Mouse (Mus musculus): ENCODE results near the gene Pou4f2. TPM values are rescaled to one million over a fixed set of nuclear protein-coding genes. Genes with fewer than 3 reads are reported as not detected.

The Pou4f2 gene
- polyA plus RNA-seq (2016; fragmentation: Nextera tagmentation; extraction: Ambion mirVana) = 2.6 and 5.0 TPM in 2 replicates

GRCm38 (mm10) chr8:78436071-78436651 is at the start of gene Pou4f2:
Gene Pou4f2, minus strand, starts transcription at chr8:78436645.
- ATAC-seq (ENCODE audit: low FRiP score) = peak; percentile 59
- peak within 1 kb of the TSS; percentile 45 for H3K4me3 ChIP-seq
- peak within 1 kb of the TSS; percentile 82 for H3K27ac ChIP-seq
- peaks cover 88% of the 10 kb centered on the region for H3K27me3 ChIP-seq
- H3K9me3 ChIP-seq (replicated peaks) = no peaks in the 10 kb centered on the region
- H3K4me1 ChIP-seq = peaks cover 34% of the 10 kb centered on the region
- H3K36me3 ChIP-seq = no peaks in the 10 kb centered on the region
- WGBS = under 1% methylated on average over 50 of the region's 54 CpGs
- H3K9ac ChIP-seq = peak within 1 kb of the TSS; percentile 58
- peak within 1 kb of the TSS; percentile 80 for H3K4me2 ChIP-seq (replicated peaks)

DNA sequence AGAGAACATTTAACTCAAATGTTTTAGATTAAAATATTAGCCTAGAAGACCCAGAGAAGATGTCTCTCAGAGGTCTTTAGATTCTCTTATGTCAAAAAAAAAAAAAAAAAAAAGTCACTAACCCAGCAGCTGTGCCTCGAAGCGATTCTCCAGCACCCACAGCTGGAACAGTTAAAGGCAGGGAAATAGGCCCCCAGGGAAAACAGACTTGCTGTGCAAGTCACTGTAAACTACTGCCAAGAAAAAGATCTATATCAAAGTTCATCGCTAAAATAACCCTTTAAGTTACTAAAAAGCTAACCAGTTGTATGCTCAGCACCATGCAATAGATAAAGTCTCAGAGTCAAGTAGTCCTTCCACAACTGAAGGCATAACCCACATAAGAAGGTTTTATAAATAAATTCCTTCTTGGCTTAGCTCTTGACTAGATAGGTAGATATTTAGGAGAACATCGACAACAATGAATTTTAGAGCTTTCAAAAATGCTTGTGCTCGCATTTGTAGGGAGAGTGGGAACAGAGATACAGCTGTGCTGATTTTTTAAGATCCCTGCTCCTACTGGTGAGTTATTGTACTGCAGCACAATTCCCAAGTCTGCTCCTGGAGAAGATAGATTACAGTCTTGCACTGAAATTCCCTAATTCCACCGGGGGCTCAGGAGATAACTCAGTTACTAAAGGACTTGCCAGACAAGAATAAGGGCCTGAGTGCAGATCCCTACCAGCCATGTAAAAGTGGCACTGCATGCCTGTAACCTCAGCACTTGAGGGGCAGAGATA is 40.8 kb upstream of the Pou4f2 start:
- Histone ChIP-seq H3K4me3 (no peak overlapping the region), H3K36me3 (no peaks in the 10 kb centered on the region), H3K4me1 (no peaks in the 10 kb centered on the region), H3K9me3 (replicated peaks) (no peaks in the 10 kb centered on the region), H3K27ac (no peak overlapping the region), H3K4me2 (replicated peaks) (no peak overlapping the region), H3K9ac (no peak overlapping the region), H3K27me3 (no peaks in the 10 kb centered on the region)
- no peak for ATAC-seq (ENCODE audit: low FRiP score)
- WGBS = 56% methylated on average over 6 of the region's 6 CpGs

GRCm38 (mm10) chr8:78467889-78468288 is 31.4 kb upstream of the Pou4f2 start:
- Histone ChIP-seq H3K4me2 (replicated peaks) (no peak overlapping the region), H3K9me3 (replicated peaks) (no peaks in the 10 kb centered on the region; the same call in 1 of the 2 replicates), H3K4me1 (no peaks in the 10 kb centered on the region)

GRCm38 (mm10) chr8:78463941-78464340 is 27.5 kb upstream of the Pou4f2 start:
- no peak overlapping the region for H3K4me2 ChIP-seq (replicated peaks)
- no peaks in the 10 kb centered on the region; the same call in 1 of the 2 replicates for H3K9me3 ChIP-seq (replicated peaks)
- no peaks in the 10 kb centered on the region for H3K4me1 ChIP-seq
- no peak overlapping the region for H3K9ac ChIP-seq
- 82% methylated on average over 2 of the region's 2 CpGs for WGBS
- no peaks in the 10 kb centered on the region for H3K27me3 ChIP-seq
- ATAC-seq (ENCODE audit: low FRiP score) = no peak
- no peak overlapping the region for H3K27ac ChIP-seq
- no peak overlapping the region for H3K4me3 ChIP-seq
- H3K36me3 ChIP-seq = no peaks in the 10 kb centered on the region

More at GRCm38 (mm10) chr8:78467889-78468288, 31.4 kb upstream of the Pou4f2 start:
- no peak overlapping the region for H3K27ac ChIP-seq
- H3K36me3 ChIP-seq = no peaks in the 10 kb centered on the region
- ATAC-seq (ENCODE audit: low FRiP score) = no peak
- 91% methylated on average over 2 of the region's 2 CpGs for WGBS
- H3K4me3 ChIP-seq = no peak overlapping the region
- H3K27me3 ChIP-seq = no peaks in the 10 kb centered on the region
- no peak overlapping the region for H3K9ac ChIP-seq

DNA sequence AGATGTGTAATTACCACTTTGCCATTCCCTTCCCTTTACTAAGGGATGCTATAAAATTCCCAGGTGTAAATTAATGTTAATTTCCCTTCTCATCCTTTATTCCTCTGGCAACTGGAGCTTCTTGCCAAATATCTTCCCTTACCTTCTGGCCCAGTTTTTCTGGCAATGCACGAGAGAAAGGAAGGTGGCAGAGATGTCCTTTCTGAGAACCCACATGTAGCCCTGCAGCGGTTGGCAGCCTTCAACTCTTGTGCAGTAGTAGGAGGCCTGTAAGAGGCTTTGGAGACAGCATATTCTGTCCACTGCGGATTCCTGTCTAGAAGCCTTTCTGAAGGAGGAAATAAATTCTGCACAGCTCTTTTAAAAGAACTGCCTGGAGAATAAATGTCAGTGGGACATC is 20.0 kb upstream of the Pou4f2 start:
- H3K9ac ChIP-seq = no peak overlapping the region
- H3K36me3 ChIP-seq = no peaks in the 10 kb centered on the region
- H3K9me3 ChIP-seq (replicated peaks) = no peaks in the 10 kb centered on the region
- H3K4me2 ChIP-seq (replicated peaks) = no peak overlapping the region
- H3K4me3 ChIP-seq = no peak overlapping the region
- WGBS = 91% methylated on average over 3 of the region's 3 CpGs
- H3K4me1 ChIP-seq = no peaks in the 10 kb centered on the region
- H3K27me3 ChIP-seq = no peaks in the 10 kb centered on the region
- ATAC-seq (ENCODE audit: low FRiP score) = no peak
- H3K27ac ChIP-seq = no peak overlapping the region

GRCm38 (mm10) chr8:78442781-78443180 is 6.3 kb upstream of the Pou4f2 start:
- WGBS = 79% methylated on average over 1 of the region's 1 CpGs
- H3K27me3 ChIP-seq = peaks cover 52% of the 10 kb centered on the region
- no peak overlapping the region for H3K27ac ChIP-seq
- H3K9ac ChIP-seq = no peak overlapping the region
- peaks cover 6% of the 10 kb centered on the region; the same call in 1 of the 2 replicates for H3K4me1 ChIP-seq
- no peaks in the 10 kb centered on the region for H3K36me3 ChIP-seq
- no peak overlapping the region for H3K4me3 ChIP-seq
- no peak for ATAC-seq (ENCODE audit: low FRiP score)
- H3K9me3 ChIP-seq (replicated peaks) = no peaks in the 10 kb centered on the region
- H3K4me2 ChIP-seq (replicated peaks) = no peak overlapping the region

DNA sequence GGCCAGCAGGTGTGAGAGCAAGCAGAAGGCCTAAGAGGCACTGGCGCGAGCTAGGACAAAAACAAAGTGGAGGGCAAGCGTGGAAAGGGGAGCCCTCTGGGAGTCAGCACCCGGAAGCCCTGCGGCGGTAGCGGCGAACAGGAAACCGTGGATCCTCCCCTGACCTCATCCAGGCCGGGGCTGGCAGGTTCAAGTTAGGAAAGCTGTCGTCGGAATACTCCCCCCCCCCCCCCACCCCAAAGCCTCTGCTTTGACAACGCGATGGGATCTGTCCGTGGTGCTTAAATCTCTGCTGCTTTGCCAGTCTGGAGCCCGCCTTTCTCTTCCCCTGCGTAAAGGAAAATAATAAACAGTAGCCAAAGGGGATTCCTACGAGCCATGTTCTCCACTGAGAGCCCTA is 1.7 kb upstream of the Pou4f2 start:
- H3K36me3 ChIP-seq = no peaks in the 10 kb centered on the region
- peaks cover 34% of the 10 kb centered on the region for H3K4me1 ChIP-seq
- H3K27me3 ChIP-seq = peaks cover 88% of the 10 kb centered on the region
- H3K27ac ChIP-seq = 0 out of 2 replicates have a peak overlapping the region, but pooled peaks have one; percentile 2
- no peak for ATAC-seq (ENCODE audit: low FRiP score)
- peak overlapping the region; percentile 45 for H3K4me3 ChIP-seq
- WGBS = 0% methylated on average over 18 of the region's 18 CpGs
- H3K9ac ChIP-seq = 0 out of 2 replicates have a peak overlapping the region, but pooled peaks have one; percentile 2
- H3K9me3 ChIP-seq (replicated peaks) = no peaks in the 10 kb centered on the region
- peak overlapping the region; percentile 80 for H3K4me2 ChIP-seq (replicated peaks)

GRCm38 (mm10) chr8:78437140-78438045 is 948 bp upstream of the Pou4f2 start:
- H3K4me2 ChIP-seq (replicated peaks) = peak overlapping the region; percentile 80
- WGBS = 3% methylated on average over 32 of the region's 32 CpGs
- H3K27me3 ChIP-seq = peaks cover 88% of the 10 kb centered on the region
- H3K4me1 ChIP-seq = peaks cover 34% of the 10 kb centered on the region
- 0 out of 2 replicates have a peak overlapping the region, but pooled peaks have one; percentile 2 for H3K9ac ChIP-seq
- peak overlapping the region; percentile 52; the same call in 1 of the 2 replicates for H3K27ac ChIP-seq
- no peaks in the 10 kb centered on the region for H3K9me3 ChIP-seq (replicated peaks)
- H3K4me3 ChIP-seq = peak overlapping the region; percentile 45
- no peaks in the 10 kb centered on the region for H3K36me3 ChIP-seq
- peak; percentile 62 for ATAC-seq (ENCODE audit: low FRiP score)

- Histone ChIP-seq H3K4me1 (peaks cover 34% of the 10 kb centered on the region), H3K27ac (peak overlapping the region; percentile 82), H3K9ac (peak overlapping the region; percentile 58), H3K36me3 (no peaks in the 10 kb centered on the region), H3K27me3 (peaks cover 89% of the 10 kb centered on the region), H3K9me3 (replicated peaks) (no peaks in the 10 kb centered on the region), H3K4me3 (peak overlapping the region; percentile 45), H3K4me2 (replicated peaks) (peak overlapping the region; percentile 80)
- ATAC-seq (ENCODE audit: low FRiP score) = peak; percentile 28
- WGBS = 2% methylated on average over 21 of the region's 25 CpGs
These were observed 216 bp upstream of the Pou4f2 start for GRCm38 (mm10) chr8:78436661-78437060.

DNA sequence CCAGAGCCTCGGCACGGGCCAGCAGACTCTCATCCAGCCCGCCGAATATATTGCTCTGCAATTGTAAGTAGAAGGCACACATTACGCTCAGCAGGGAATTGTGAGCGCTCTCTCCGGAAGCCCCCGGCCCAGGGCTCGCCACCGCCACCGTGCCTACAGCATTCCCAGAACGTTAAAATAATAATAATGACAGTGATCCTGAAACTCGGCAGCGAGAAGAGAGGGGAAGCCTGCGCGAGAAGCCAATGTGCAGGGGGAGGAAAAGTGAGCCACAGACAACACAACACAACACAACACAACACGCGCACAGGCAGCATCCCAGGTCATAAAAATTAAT is 853 bp downstream of the Pou4f2 start:
- H3K4me2 ChIP-seq (replicated peaks) = peak overlapping the region; percentile 80
- no peaks in the 10 kb centered on the region for H3K9me3 ChIP-seq (replicated peaks)
- no peak for ATAC-seq (ENCODE audit: low FRiP score)
- H3K4me1 ChIP-seq = peaks cover 34% of the 10 kb centered on the region
- peak overlapping the region; percentile 45 for H3K4me3 ChIP-seq
- H3K36me3 ChIP-seq = no peaks in the 10 kb centered on the region
- WGBS = 1% methylated on average over 18 of the region's 18 CpGs
- H3K9ac ChIP-seq = peak overlapping the region; percentile 58
- H3K27me3 ChIP-seq = peaks cover 83% of the 10 kb centered on the region
- H3K27ac ChIP-seq = peak overlapping the region; percentile 82

- H3K27me3 ChIP-seq = peaks cover 80% of the 10 kb centered on the region
- peaks cover 34% of the 10 kb centered on the region for H3K4me1 ChIP-seq
- peak overlapping the region; percentile 80 for H3K4me2 ChIP-seq (replicated peaks)
- H3K4me3 ChIP-seq = peak overlapping the region; percentile 45
- no peak for ATAC-seq (ENCODE audit: low FRiP score)
- H3K9ac ChIP-seq = peak overlapping the region; percentile 41; the same call in 1 of the 2 replicates
- H3K36me3 ChIP-seq = no peaks in the 10 kb centered on the region
- under 1% methylated on average over 62 of the region's 62 CpGs for WGBS
- H3K9me3 ChIP-seq (replicated peaks) = no peaks in the 10 kb centered on the region
- peak overlapping the region; percentile 82 for H3K27ac ChIP-seq
These were observed 1.4 kb downstream of the Pou4f2 start for GRCm38 (mm10) chr8:78434823-78435623.

Data from hindbrain, embryonic 12.5 days (tissue).